Mouse (Mus musculus): ENCODE results near the gene Eml3.

Gene Eml3

GRCm38 (mm10) chr19:8987816-8988215 is 58.5 kb downstream of the Eml3 start:
- no peak for DNase-seq (ENCODE audit: low spot score in 2 of 2)

- DNase-seq (ENCODE audit: low spot score in 2 of 2), result no peak
These were observed 59.2 kb downstream of the Eml3 start for GRCm38 (mm10) chr19:8988346-8989065.

- no peak for DNase-seq (ENCODE audit: low spot score in 2 of 2)
These were observed 59.8 kb downstream of the Eml3 start, which contains the start of gene Ahnak for GRCm38 (mm10) chr19:8989066-8989566. Ahnak (plus strand) TSS chr19:8989284.

- DNase-seq (ENCODE audit: low spot score in 2 of 2), result no peak
These were observed 60.4 kb downstream of the Eml3 start for GRCm38 (mm10) chr19:8989567-8990431.

- DNase-seq (ENCODE audit: low spot score in 2 of 2), result no peak
These were observed 61.2 kb downstream of the Eml3 start for GRCm38 (mm10) chr19:8990432-8991102.

Measured in frontal cortex, postnatal 25 days (tissue).